Mouse (Mus musculus) cerebellum, adult 2 months (tissue): Measurements from ENCODE around the gene Uri1.

ENCODE experiments used
- CTCF ChIP-seq: fragments of 200-500 bp; IDR thresholded peaks from 2 replicates; pipeline ENCODE4 v1.5.1; 2011; ENCODE audit warnings: low read depth, mild to moderate bottlenecking, control low read depth, low read length, moderate library complexity, borderline replicate concordance; ENCODE audit not compliant: insufficient read depth
- POLR2A ChIP-seq: fragments of 200-500 bp; IDR thresholded peaks from 2 replicates; pipeline ENCODE4 v1.6.1; 2011; ENCODE audit warnings: low read length, control low read depth, borderline replicate concordance; ENCODE audit not compliant: insufficient read depth

GRCm38 (mm10) chr7:38029083-38029482 is 5.7 kb upstream of the Uri1 start:
- TF ChIP-seq CTCF (no peak), POLR2A (no peak)
